Mouse (Mus musculus): ENCODE data around the gene Edn1.
A peak's percentile ranks its signal among the peaks of the same experiment; 100 is the strongest.

Edn1 gene

DNA sequence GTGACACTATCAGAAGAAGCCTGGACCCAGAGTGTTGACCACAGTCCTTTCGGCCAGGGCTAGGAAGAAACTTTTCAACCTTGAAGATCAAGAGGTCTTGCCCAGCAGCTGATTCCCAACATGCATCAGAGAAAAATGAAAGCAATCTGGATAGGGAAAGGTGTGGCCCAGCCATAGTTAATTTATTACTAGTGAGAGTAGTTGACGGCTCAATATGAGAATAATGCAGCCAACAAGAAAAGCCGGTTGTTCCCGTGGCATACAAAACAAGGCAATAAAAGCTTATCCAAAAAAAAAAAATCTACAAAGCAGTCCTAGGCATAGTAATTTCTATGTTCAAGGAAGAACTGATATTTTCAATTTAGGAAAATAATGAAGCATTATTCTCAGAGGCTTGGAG is 16.5 kb downstream of the Edn1 start:
- DNase-seq = no peak

DNA sequence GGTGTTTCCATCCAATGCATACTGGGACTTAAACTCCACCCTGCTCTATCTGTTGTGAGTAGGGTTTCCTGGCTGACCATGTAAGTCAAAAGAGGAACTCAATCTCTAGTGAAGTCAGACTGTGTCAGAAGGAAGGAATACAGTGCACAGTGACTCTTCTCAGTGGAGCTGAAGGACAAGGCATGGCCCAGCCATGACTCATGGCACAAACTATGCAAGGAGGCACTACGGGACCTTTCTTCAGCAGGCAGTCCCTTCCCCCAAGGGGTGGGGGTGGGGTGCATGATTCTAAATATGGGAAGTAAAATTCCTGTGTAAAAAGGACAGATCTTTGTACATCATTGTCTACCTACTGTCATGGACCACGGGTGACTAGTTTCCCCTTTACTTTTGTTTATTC is 27.3 kb downstream of the Edn1 start:
- no peak for DNase-seq

DNA sequence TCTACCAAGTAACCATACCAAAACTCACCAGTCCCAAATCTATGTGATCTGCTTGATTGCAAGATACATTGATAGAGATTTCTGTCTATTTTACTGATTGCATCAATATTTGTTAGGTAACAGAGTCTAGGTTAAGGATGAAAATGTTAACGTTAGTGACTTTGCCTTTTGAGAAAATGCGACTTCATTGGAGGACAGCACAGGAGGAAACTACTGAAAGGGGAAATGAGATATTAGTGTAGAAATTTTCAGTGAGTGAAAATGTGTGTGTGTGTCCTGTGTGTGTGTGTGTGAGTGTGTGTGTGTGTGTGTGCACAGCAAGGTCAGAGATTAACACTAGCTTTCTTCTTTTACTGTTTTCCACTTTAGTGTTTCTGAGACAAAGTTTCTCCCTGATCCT is 29.8 kb downstream of the Edn1 start:
- DNase-seq = no peak

DNA sequence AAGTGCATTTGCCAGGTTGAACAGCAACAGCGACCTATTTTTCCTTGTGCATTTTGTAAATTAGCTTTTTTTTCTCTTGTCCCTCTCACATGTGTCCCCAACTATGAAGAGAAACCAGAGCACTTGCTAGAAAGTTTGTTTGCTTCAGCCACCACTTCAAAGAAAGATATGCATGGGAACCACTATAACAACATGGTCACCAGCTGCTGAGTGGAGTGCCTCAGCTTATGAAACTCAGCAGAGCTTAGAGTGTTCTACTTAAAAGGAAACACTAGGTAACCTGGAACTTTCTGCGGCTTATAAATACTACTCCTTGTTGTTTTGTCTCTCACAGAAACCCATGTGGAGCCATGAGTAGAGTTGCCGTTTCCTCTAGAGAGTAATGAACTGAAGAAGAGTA is 33.7 kb downstream of the Edn1 start:
- DNase-seq = no peak

DNA sequence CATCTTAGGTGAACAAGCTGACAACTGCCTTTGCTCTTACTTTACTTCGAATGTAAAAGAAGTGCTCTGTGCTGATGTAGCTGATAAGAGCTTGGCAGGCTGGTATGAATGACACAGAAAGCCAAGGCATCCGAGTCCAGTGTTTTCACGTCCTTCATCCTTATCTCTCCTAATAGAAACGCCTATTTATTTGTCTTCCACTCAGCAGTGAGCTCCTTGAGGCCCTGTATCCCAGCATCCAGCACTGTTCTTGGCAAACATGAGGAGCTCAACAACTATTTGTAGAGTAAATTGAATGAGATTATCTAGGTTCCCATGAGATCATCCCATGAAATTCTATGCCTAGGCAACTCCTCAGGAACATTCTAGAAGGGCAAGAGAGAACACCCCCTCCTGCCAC is 35.1 kb downstream of the Edn1 start:
- DNase-seq = no peak

DNA sequence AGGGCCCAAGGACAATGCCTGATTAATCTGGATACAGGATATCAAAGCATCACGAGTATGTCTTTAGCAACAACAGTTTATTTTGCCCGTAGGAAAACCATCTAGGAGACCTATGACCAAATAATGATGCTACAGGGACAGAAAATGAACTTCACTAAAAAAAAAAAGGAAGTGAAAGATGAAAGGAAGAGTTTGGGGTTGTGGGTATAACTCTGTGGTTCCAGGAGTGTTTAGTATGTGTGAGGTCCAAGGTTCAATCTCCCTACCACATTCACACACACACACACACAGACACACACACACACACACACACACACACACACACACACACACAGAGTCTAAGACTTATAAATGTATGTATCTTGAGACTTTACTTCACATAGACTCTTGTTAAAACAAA is 35.8 kb downstream of the Edn1 start:
- no peak for DNase-seq

DNA sequence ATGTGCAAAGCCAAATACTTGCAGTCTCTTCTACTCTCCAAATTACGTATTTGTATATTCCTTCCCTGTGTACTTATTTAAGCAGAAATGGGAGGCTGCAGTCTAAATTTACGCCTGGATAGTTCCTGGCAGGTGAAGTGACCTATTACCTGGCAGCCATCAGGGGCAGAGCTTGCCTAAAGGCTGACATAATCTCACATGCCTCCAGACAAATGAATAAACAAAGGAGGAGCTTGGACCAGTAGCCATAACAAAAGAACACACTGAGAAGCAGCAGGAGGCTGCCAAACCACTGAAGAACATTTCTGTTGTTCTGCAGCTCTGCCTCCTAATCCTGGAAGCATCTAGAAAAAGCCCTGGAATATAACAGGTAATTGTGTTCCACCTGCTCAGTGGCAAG is 38.2 kb downstream of the Edn1 start:
- peak; percentile 27 to 44 for DNase-seq

DNA sequence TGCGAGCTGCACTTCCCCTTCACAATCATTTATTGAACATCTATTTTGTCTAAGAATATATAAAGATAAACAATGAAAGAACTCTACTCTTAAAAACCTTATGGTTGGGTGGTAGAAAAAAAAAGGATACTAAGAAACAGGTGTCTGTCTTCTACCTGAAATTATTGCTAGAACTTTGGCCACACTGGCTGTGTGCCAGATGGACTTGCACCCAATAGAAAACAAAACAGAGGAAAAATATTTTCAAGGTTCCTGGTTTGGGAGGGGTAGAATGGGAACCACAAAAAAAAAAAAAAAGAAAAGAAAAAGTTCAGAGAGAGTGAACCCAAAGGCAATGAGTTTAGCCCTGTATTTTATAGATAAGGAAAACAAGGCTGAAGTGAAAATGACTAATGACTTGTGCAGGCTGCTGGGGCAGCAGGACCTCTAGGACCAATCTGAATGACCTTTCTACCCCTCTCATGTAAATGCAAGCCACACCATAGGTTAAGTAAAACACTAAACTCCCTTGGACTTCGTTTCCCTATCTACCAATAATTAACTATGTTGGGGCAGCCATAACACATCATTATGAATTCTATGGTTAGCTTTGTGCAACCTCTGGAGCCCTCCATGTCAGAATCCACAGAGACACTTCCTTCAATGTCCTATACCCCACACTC is 40.7 kb downstream of the Edn1 start:
- peak; percentile 48 to 75 for DNase-seq

DNA sequence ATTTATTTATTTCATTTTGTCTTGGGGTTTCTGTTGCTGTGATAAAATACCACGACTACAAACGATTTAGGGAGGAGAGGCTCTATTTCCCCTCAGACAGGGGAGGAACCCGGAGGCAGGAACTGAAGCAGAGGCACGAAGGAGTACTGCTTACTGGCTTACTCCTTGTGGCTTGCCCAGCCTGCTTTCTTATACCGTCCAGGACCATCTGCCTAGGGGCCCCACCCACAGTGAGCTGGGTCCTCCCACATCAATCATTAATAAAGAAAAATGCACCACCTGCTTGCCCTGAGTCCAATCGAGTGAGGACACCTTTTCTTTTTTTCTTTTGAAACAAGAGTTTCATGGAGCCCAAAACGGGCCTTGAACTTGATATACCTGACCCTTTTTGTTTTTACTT is 44.2 kb downstream of the Edn1 start:
- DNase-seq = no peak

DNA sequence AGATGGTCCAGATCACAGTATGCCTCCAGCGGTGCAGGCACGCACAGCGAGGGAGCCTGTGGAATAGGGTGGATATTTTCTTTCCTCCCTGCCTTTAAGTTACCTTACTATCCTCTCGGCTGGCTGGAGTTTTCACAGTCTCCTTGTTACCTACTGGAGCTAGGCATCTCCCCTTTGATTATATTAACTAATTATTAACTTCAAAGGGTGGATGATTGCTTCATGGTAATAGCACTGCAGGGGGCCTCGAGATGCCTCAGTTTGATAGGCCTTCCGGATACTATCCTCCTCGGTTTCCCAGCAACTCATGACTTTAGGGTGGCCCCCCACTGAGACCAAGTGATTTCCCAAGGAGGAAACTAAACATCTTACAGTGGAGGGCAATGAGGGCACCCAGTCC is 45.1 kb downstream of the Edn1 start:
- peak; percentile 39 to 54 for DNase-seq

DNA sequence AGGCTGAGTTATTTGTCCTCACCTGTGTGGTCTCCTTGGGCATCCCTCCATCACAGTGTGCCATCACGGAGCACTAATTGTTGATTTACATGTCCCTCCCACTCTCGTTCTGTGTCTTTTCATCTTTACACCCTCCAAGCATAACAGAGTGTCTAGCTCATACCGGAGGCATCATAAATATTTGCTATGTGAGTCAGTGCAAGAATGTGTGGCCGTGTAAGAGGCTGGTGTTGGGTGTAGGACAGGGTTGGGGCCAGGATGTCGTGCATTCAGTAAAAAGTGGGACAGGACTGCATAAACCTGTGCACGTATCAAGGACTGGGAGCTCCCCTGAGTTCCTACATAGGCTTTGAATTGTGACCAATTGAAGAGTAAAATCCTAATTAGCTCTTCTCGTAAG is 50.4 kb downstream of the Edn1 start:
- no peak for DNase-seq
